Mouse (Mus musculus) spleen, postnatal 36 days (tissue): ENCODE measurements around the gene Zfp940.

Experiments
- DNase-seq, 2 experiments: peaks; one replicate each; pipeline ENCODE4 v3.0.0; 2022; ENCODE audit warnings: low spot score in 2 of 2, mixed read lengths in 1 of 2

The Zfp940 gene

DNA sequence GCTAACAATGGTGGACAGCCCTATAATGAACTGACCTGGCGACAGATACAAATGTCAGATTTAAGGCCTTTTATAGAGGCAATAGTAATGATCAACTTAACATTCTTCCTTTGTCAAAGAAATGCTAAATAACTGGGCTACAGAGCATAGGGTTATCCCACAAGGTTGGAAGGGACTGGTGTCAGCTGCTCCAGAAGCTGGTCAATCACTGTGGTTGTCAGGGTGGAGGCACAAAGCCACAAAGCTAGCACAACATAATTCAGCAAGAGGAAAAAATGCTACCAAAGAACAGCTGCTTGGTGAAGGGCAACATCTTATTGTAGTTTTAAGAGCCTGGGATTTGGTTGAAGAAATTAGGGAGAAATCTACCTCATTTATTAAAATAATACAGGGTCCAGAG lies 41.2 kb downstream of the Zfp940 start:
- DNase-seq, result no peak

GRCm38 (mm10) chr7:29807046-29807445 lies 46.4 kb downstream of the Zfp940 start:
- DNase-seq, result no peak

- DNase-seq, result no peak
These were observed 60.6 kb downstream of the Zfp940 start for GRCm38 (mm10) chr7:29792906-29793305.

- no peak for DNase-seq
These were observed 67.6 kb downstream of the Zfp940 start for GRCm38 (mm10) chr7:29785888-29786287.

DNA sequence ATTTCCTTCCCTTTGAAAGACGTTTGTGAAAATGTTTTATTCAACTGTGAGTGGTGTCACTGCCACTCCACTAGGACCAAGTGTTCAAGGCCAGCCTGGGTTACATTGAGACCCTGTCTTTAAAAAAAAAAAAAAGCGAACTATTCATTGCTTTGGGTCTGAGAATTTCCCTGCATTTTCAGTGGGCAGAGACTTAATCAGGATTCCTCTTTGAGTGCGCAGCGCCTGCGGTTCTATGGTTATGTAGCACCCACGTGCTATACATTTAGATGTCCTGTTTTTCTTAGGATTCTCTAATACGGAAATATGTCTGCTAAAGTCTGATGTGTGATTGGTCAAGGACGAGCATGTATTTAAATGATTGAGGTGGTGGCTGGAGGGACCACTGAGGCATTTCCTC lies 68.4 kb downstream of the Zfp940 start:
- DNase-seq, result no peak

DNA sequence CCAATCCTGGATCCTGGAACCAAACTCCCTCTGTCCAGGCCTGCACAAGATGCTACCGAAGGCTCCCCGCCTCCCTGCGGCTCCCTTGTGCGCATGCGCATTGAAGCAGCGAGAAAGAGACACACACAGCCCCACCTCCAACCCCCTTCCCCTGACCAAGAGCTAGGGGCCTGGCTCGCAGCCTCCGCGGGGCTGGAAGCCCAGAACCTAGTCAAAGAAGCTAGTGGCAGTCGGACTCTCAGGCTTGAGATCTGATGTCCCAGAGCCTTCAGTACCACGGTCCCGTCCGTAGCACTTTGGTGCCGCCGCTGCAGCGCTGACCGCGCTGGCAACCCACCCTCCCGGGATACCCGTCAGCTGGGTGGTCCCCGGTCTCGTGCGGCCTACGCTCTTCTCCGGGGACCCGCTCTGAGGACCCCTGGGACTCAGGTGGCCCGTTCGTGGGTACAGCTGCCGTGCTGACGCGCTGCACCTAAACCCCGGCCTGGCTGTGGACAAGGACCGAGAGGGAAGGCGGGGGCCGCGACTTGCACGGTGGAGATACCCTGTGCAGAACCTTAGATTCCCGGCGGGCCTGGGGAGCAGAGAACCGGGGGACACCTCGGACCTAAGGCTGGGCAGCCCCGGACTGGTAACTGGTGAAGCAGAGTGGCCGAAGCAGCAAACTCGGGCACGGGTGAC lies 69.5 kb downstream of the Zfp940 start, which contains the start of gene Zfp30:
Zfp30 (plus strand) TSS at position 128 of the 681 bp plus-strand sequence.
- peak; percentile 50 to 55 for DNase-seq
